Mouse (Mus musculus): ENCODE data around the gene Mypn. TPM values are rescaled to one million over a fixed set of nuclear protein-coding genes. Genes with fewer than 3 reads are reported as not detected.

The Mypn gene
- polyA plus RNA-seq, 1 experiment from 2014 or later: 0.60 TPM

- DNase-seq (ENCODE audit: low spot score) (no peak), ATAC-seq (ENCODE audit: insufficient number of reproducible peaks, low FRiP score, low TSS enrichment, low read depth) (no peak)
- Histone ChIP-seq H3K9ac (ENCODE audit: low read length) (no peak overlapping the region), H3K27ac (replicated peaks; ENCODE audit: low read depth, low read length) (no peak overlapping the region), H3K36me3 (ENCODE audit: control insufficient read depth, insufficient read depth, low read length) (no peaks in the 10 kb centered on the region), H3K4me3 (ENCODE audit: low read depth, low read length) (no peak overlapping the region), H3K9me3 (ENCODE audit: control insufficient read depth, low read length) (no peaks in the 10 kb centered on the region), H3K27me3 (ENCODE audit: control insufficient read depth, insufficient read depth, low read length) (no peaks in the 10 kb centered on the region), H3K4me2 (ENCODE audit: low read depth, severe bottlenecking) (no peak overlapping the region), H3K4me1 (ENCODE audit: control insufficient read depth, insufficient read depth, low read length) (0 out of 2 replicates have a peak, but pooled peaks cover 3% of the 10 kb centered on the region)
- 84% methylated on average over 4 of the region's 4 CpGs for WGBS
Measured at GRCm38 (mm10) chr10:63184451-63184850, 19.3 kb downstream of the Mypn start.

GRCm38 (mm10) chr10:63182177-63182768 lies 21.5 kb downstream of the Mypn start:
- Histone ChIP-seq H3K27me3 (ENCODE audit: control insufficient read depth, insufficient read depth, low read length) (no peaks in the 10 kb centered on the region), H3K9ac (ENCODE audit: low read length) (no peak overlapping the region), H3K9me3 (ENCODE audit: control insufficient read depth, low read length) (no peaks in the 10 kb centered on the region), H3K4me2 (ENCODE audit: low read depth, severe bottlenecking) (no peak overlapping the region), H3K36me3 (ENCODE audit: control insufficient read depth, insufficient read depth, low read length) (no peaks in the 10 kb centered on the region), H3K27ac (replicated peaks; ENCODE audit: low read depth, low read length) (no peak overlapping the region), H3K4me1 (ENCODE audit: control insufficient read depth, insufficient read depth, low read length) (0 out of 2 replicates have a peak, but pooled peaks cover 3% of the 10 kb centered on the region), H3K4me3 (ENCODE audit: low read depth, low read length) (no peak overlapping the region)
- WGBS: 65% methylated on average over 5 of the region's 5 CpGs
- DNase-seq (ENCODE audit: low spot score) (no peak), ATAC-seq (ENCODE audit: insufficient number of reproducible peaks, low FRiP score, low TSS enrichment, low read depth) (no peak)

GRCm38 (mm10) chr10:63181166-63181565 lies 22.6 kb downstream of the Mypn start:
- H3K9me3 ChIP-seq (ENCODE audit: control insufficient read depth, low read length): no peaks in the 10 kb centered on the region
- no peaks in the 10 kb centered on the region for H3K36me3 ChIP-seq (ENCODE audit: control insufficient read depth, insufficient read depth, low read length)
- no peak for DNase-seq (ENCODE audit: low spot score)
- H3K27ac ChIP-seq (replicated peaks; ENCODE audit: low read depth, low read length): no peak overlapping the region
- H3K4me2 ChIP-seq (ENCODE audit: low read depth, severe bottlenecking): no peak overlapping the region
- H3K4me1 ChIP-seq (ENCODE audit: control insufficient read depth, insufficient read depth, low read length): 0 out of 2 replicates have a peak, but pooled peaks cover 3% of the 10 kb centered on the region
- 88% methylated on average over 1 of the region's 1 CpGs for WGBS
- H3K9ac ChIP-seq (ENCODE audit: low read length): no peak overlapping the region
- no peaks in the 10 kb centered on the region for H3K27me3 ChIP-seq (ENCODE audit: control insufficient read depth, insufficient read depth, low read length)
- ATAC-seq (ENCODE audit: insufficient number of reproducible peaks, low FRiP score, low TSS enrichment, low read depth): no peak
- H3K4me3 ChIP-seq (ENCODE audit: low read depth, low read length): no peak overlapping the region

GRCm38 (mm10) chr10:63179524-63179923 lies 24.2 kb downstream of the Mypn start:
- Histone ChIP-seq H3K27me3 (ENCODE audit: control insufficient read depth, insufficient read depth, low read length) (no peaks in the 10 kb centered on the region), H3K4me3 (ENCODE audit: low read depth, low read length) (no peak overlapping the region), H3K9me3 (ENCODE audit: control insufficient read depth, low read length) (no peaks in the 10 kb centered on the region), H3K36me3 (ENCODE audit: control insufficient read depth, insufficient read depth, low read length) (no peaks in the 10 kb centered on the region), H3K27ac (replicated peaks; ENCODE audit: low read depth, low read length) (no peak overlapping the region), H3K9ac (ENCODE audit: low read length) (no peak overlapping the region), H3K4me2 (ENCODE audit: low read depth, severe bottlenecking) (no peak overlapping the region), H3K4me1 (ENCODE audit: control insufficient read depth, insufficient read depth, low read length) (no peaks in the 10 kb centered on the region)
- DNase-seq (ENCODE audit: low spot score): no peak
- WGBS: 85% methylated on average over 10 of the region's 10 CpGs
- no peak for ATAC-seq (ENCODE audit: insufficient number of reproducible peaks, low FRiP score, low TSS enrichment, low read depth)

- H3K36me3 ChIP-seq (ENCODE audit: control insufficient read depth, insufficient read depth, low read length): no peaks in the 10 kb centered on the region
Measured at GRCm38 (mm10) chr10:63178318-63178717, 25.4 kb downstream of the Mypn start.

GRCm38 (mm10) chr10:63177286-63178140 lies 26.2 kb downstream of the Mypn start:
- H3K4me3 ChIP-seq (ENCODE audit: low read depth, low read length): no peak overlapping the region
- no peaks in the 10 kb centered on the region for H3K4me1 ChIP-seq (ENCODE audit: control insufficient read depth, insufficient read depth, low read length)
- ATAC-seq (ENCODE audit: insufficient number of reproducible peaks, low FRiP score, low TSS enrichment, low read depth): no peak
- no peak overlapping the region for H3K4me2 ChIP-seq (ENCODE audit: low read depth, severe bottlenecking)
- no peak overlapping the region for H3K9ac ChIP-seq (ENCODE audit: low read length)
- H3K27ac ChIP-seq (replicated peaks; ENCODE audit: low read depth, low read length): no peak overlapping the region
- 85% methylated on average over 21 of the region's 21 CpGs for WGBS
- no peaks in the 10 kb centered on the region for H3K36me3 ChIP-seq (ENCODE audit: control insufficient read depth, insufficient read depth, low read length)
- no peak for DNase-seq (ENCODE audit: low spot score)
- no peaks in the 10 kb centered on the region for H3K9me3 ChIP-seq (ENCODE audit: control insufficient read depth, low read length)
- no peaks in the 10 kb centered on the region for H3K27me3 ChIP-seq (ENCODE audit: control insufficient read depth, insufficient read depth, low read length)

More at GRCm38 (mm10) chr10:63178318-63178717, 25.4 kb downstream of the Mypn start:
- Histone ChIP-seq H3K9me3 (ENCODE audit: control insufficient read depth, low read length) (no peaks in the 10 kb centered on the region), H3K4me2 (ENCODE audit: low read depth, severe bottlenecking) (no peak overlapping the region), H3K27ac (replicated peaks; ENCODE audit: low read depth, low read length) (no peak overlapping the region), H3K27me3 (ENCODE audit: control insufficient read depth, insufficient read depth, low read length) (no peaks in the 10 kb centered on the region), H3K4me3 (ENCODE audit: low read depth, low read length) (no peak overlapping the region), H3K4me1 (ENCODE audit: control insufficient read depth, insufficient read depth, low read length) (no peaks in the 10 kb centered on the region), H3K9ac (ENCODE audit: low read length) (no peak overlapping the region)
- ATAC-seq (ENCODE audit: insufficient number of reproducible peaks, low FRiP score, low TSS enrichment, low read depth) (no peak), DNase-seq (ENCODE audit: low spot score) (no peak)
- 85% methylated on average over 2 of the region's 2 CpGs for WGBS

GRCm38 (mm10) chr10:63176471-63176931 lies 27.3 kb downstream of the Mypn start:
- ATAC-seq (ENCODE audit: insufficient number of reproducible peaks, low FRiP score, low TSS enrichment, low read depth) (no peak), DNase-seq (ENCODE audit: low spot score) (no peak)
- Histone ChIP-seq H3K4me1 (ENCODE audit: control insufficient read depth, insufficient read depth, low read length) (no peaks in the 10 kb centered on the region), H3K4me3 (ENCODE audit: low read depth, low read length) (no peak overlapping the region), H3K27me3 (ENCODE audit: control insufficient read depth, insufficient read depth, low read length) (no peaks in the 10 kb centered on the region), H3K9me3 (ENCODE audit: control insufficient read depth, low read length) (no peaks in the 10 kb centered on the region), H3K4me2 (ENCODE audit: low read depth, severe bottlenecking) (no peak overlapping the region), H3K36me3 (ENCODE audit: control insufficient read depth, insufficient read depth, low read length) (no peaks in the 10 kb centered on the region), H3K9ac (ENCODE audit: low read length) (no peak overlapping the region), H3K27ac (replicated peaks; ENCODE audit: low read depth, low read length) (no peak overlapping the region)
- 93% methylated on average over 8 of the region's 8 CpGs for WGBS

- Histone ChIP-seq H3K4me2 (ENCODE audit: low read depth, severe bottlenecking) (no peak overlapping the region), H3K27ac (replicated peaks; ENCODE audit: low read depth, low read length) (no peak overlapping the region), H3K9ac (ENCODE audit: low read length) (no peak overlapping the region), H3K4me3 (ENCODE audit: low read depth, low read length) (no peak overlapping the region), H3K27me3 (ENCODE audit: control insufficient read depth, insufficient read depth, low read length) (no peaks in the 10 kb centered on the region), H3K9me3 (ENCODE audit: control insufficient read depth, low read length) (no peaks in the 10 kb centered on the region), H3K4me1 (ENCODE audit: control insufficient read depth, insufficient read depth, low read length) (no peaks in the 10 kb centered on the region), H3K36me3 (ENCODE audit: control insufficient read depth, insufficient read depth, low read length) (no peaks in the 10 kb centered on the region)
- DNase-seq (ENCODE audit: low spot score) (no peak), ATAC-seq (ENCODE audit: insufficient number of reproducible peaks, low FRiP score, low TSS enrichment, low read depth) (no peak)
- WGBS: 77% methylated on average over 3 of the region's 3 CpGs
Measured at GRCm38 (mm10) chr10:63172089-63172488, 31.7 kb downstream of the Mypn start.

Data from limb, embryonic 11.5 days (tissue).